Mouse (Mus musculus) neural tube, embryonic 12.5 days (tissue): ENCODE data around the gene Trim2. TPM values are rescaled to one million over a fixed set of nuclear protein-coding genes. Genes with fewer than 3 reads are reported as not detected.

Experiments
- ATAC-seq: fragments of 200-750 bp; cut with Nextera tagmentation; 2 replicates; pipeline ENCODE4 v1.8.0; 2017; ENCODE audit warnings: low read depth, mild to moderate bottlenecking, moderate TSS enrichment, moderate library complexity; ENCODE audit not compliant: low FRiP score
- H3K27ac ChIP-seq: fragments of 300-500 bp; sonication (generic); 2 replicates; pipeline ENCODE4 v1.5.1; 2016
- H3K27me3 ChIP-seq: fragments of 300-500 bp; sonication (generic); replicated peaks from 2 replicates; pipeline ENCODE4 v1.6.1; 2016; ENCODE audit warnings: mild to moderate bottlenecking
- H3K36me3 ChIP-seq: fragments of 300-500 bp; sonication (generic); 2 replicates; pipeline ENCODE4 v1.6.1; 2016; ENCODE audit warnings: mild to moderate bottlenecking
- H3K4me1 ChIP-seq: fragments of 300-500 bp; sonication (generic); 2 replicates; pipeline ENCODE4 v1.6.1; 2016
- H3K4me2 ChIP-seq: fragments of 300-500 bp; sonication (generic); replicated peaks from 2 replicates; pipeline ENCODE4 v1.6.1; 2016; ENCODE audit warnings: mild to moderate bottlenecking
- H3K4me3 ChIP-seq: fragments of 300-500 bp; sonication (generic); 2 replicates; pipeline ENCODE4 v1.5.1; 2016
- H3K9ac ChIP-seq: fragments of 300-500 bp; sonication (generic); 2 replicates; pipeline ENCODE4 v1.6.1; 2016; ENCODE audit warnings: mild to moderate bottlenecking
- H3K9me3 ChIP-seq: fragments of 300-500 bp; sonication (generic); 2 replicates; pipeline ENCODE4 v1.6.1; 2016; ENCODE audit warnings: mild to moderate bottlenecking
- WGBS: fragments of 180-500 bp; shearing (Covaris S2); methylation state at CpG from one replicate; pipeline ENCODE4 v1.1.7; 2016; 5-methylcytosine and 5-hydroxymethylcytosine counted together
- polyA plus RNA-seq: library from polyadenylated mRNA; unstranded; fragments of >200 nt; fragmentation: Nextera tagmentation; extraction: Ambion mirVana; gene quantifications from 2 replicates; pipeline ENCODE4 v1.2.1, GENCODE M21; 2016

Gene Trim2
- polyA plus RNA-seq, 1 experiment from 2014 or later: 151 TPM

DNA sequence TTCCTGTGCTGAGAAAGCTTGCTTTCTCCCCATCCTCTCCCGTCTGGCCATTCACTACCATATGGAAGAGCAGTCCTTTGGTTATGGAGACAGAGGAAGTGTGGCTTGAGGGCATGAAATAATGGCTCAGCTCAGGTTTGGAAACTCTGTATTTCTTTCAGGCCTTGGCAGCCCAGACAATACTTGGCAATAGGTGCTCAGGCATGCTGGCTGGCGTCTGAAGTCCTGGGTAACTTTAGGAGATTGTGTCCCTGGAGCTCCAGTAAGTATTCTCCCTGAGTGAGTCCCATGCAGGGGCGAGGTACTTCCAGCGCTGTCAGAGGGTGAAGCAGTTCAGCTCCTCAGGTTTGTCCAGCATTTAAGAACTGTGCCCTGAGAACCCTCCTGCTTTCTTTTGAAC, 27.9 kb downstream of the Trim2 start:
- Histone ChIP-seq H3K9me3 (no peaks in the 10 kb centered on the region), H3K4me3 (no peak overlapping the region), H3K4me1 (peaks cover 32% of the 10 kb centered on the region), H3K9ac (no peak overlapping the region), H3K27ac (no peak overlapping the region), H3K4me2 (no peak overlapping the region), H3K27me3 (no peaks in the 10 kb centered on the region), H3K36me3 (0 out of 2 replicates have a peak, but pooled peaks cover 5% of the 10 kb centered on the region)
- no peak for ATAC-seq
- 84% methylated on average over 4 of the region's 4 CpGs for WGBS

DNA sequence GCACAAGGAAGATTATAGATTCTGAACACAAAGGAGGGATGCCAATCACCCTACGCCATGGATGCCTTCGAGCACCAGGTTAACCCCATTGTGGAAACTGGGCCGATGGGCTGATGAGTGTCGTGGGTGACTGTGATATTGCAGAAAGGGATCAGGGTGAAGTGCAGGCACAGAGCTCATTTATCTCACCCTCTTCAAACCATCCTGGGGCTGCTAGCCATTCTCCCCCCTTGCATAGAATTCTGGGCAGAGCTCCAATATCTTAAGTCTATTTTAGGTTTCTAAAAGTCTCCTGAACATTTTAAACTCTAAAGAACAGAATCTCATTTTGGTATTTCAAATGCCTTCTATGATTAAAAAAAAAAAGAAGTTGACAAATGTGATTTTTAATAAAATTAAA, 31.6 kb downstream of the Trim2 start:
- peaks cover 27% of the 10 kb centered on the region for H3K4me1 ChIP-seq
- H3K4me3 ChIP-seq: no peak overlapping the region
- no peak overlapping the region for H3K9ac ChIP-seq
- H3K27ac ChIP-seq: no peak overlapping the region
- 0 out of 2 replicates have a peak, but pooled peaks cover 5% of the 10 kb centered on the region for H3K36me3 ChIP-seq
- H3K9me3 ChIP-seq: no peaks in the 10 kb centered on the region
- WGBS: 92% methylated on average over 4 of the region's 4 CpGs
- ATAC-seq: no peak
- no peaks in the 10 kb centered on the region for H3K27me3 ChIP-seq
- no peak overlapping the region for H3K4me2 ChIP-seq

DNA sequence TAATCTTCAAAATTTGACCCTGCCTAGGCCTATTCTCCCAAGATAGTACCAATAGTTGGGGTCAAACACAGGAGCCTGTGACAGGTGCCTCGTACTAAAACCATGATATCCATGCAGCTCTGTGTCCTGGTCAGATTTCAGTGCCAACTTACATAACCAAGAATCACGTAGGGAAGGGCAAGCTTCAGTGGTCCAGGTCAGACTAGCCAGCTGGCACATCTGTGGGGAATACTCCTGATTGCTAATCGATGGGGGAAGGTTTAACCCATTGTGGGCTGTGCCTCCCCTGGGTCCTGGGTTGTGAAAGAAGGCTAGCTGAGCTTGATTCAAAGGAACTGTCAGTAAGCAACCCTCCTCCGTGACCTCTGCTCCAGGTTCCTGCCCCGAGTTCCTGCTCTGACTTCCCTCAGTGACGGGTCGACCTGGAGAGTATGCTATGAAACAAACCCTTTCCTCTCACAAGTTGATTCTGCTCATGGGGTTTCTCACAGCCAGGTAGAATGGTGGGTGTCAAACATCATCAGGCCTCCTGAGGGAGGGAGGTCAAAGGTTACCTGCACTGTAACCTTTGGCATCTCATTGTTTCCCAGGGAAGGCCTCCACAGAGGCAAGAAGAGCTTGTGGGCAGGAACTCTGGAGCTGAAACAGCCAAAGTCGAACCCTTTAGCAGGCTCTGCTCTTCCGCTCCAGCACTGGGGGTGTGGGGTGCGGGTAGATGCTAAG, 34.2 kb downstream of the Trim2 start:
- no peak overlapping the region for H3K9ac ChIP-seq
- H3K4me1 ChIP-seq: peaks cover 42% of the 10 kb centered on the region
- H3K27ac ChIP-seq: no peak overlapping the region
- no peak for ATAC-seq
- H3K27me3 ChIP-seq: no peaks in the 10 kb centered on the region
- no peaks in the 10 kb centered on the region for H3K9me3 ChIP-seq
- WGBS: 78% methylated on average over 10 of the region's 10 CpGs
- no peak overlapping the region for H3K4me3 ChIP-seq
- 0 out of 2 replicates have a peak, but pooled peaks cover 5% of the 10 kb centered on the region for H3K36me3 ChIP-seq
- no peak overlapping the region for H3K4me2 ChIP-seq

DNA sequence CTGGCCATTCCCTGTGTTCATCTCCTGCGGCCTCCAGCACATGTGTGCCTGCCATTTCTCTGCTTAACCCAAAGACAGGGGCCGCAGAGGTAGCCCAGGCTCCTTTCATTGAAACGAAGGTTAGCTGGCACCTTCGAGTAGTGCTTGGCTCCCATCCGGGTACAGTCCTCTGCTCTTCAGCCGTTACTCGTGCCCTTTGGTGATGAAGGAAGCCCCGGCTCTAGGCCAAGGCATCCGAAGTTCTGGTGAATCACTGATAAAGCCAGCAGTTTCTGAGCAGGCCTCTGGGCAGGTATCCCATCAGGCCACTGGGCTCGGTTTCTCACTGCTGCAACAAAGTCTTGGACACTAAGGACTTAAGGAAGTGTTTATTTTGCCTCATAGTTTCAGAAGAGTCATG, 34.9 kb downstream of the Trim2 start:
- WGBS: 90% methylated on average over 10 of the region's 10 CpGs
- no peaks in the 10 kb centered on the region for H3K9me3 ChIP-seq
- H3K4me3 ChIP-seq: no peak overlapping the region
- no peaks in the 10 kb centered on the region for H3K27me3 ChIP-seq
- H3K4me1 ChIP-seq: peaks cover 42% of the 10 kb centered on the region
- H3K36me3 ChIP-seq: 0 out of 2 replicates have a peak, but pooled peaks cover 5% of the 10 kb centered on the region
- H3K9ac ChIP-seq: no peak overlapping the region
- peak overlapping the region; percentile 52; the same call in 1 of the 2 replicates for H3K4me2 ChIP-seq
- no peak for ATAC-seq
- no peak overlapping the region for H3K27ac ChIP-seq

DNA sequence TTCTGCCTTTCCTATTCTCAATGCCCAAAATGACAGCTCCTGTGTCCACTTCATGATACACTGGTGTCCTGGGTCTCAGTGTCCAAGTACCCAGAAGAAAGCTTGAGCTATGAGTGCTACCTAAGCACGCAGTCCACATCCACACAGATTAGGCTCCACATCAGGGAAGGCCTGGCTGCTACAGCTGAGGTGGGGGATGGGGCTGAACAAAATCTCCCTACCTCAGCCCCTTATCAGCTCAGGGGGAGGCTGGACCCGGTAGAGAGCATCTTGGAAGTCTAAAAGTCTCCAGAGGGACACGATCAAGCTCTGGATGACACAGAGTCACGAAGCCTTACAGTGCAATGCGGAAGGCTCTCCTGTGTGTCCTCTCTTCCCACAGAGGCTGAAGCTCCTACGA, 35.6 kb downstream of the Trim2 start:
- Histone ChIP-seq H3K36me3 (0 out of 2 replicates have a peak, but pooled peaks cover 5% of the 10 kb centered on the region), H3K27ac (peak overlapping the region; percentile 29; the same call in 1 of the 2 replicates), H3K9me3 (no peaks in the 10 kb centered on the region), H3K4me3 (no peak overlapping the region), H3K9ac (no peak overlapping the region), H3K4me2 (peak overlapping the region; percentile 52), H3K4me1 (peaks cover 46% of the 10 kb centered on the region), H3K27me3 (no peaks in the 10 kb centered on the region)
- peak; percentile 38; the same call in 1 of the 2 replicates for ATAC-seq
- 48% methylated on average over 6 of the region's 6 CpGs for WGBS

DNA sequence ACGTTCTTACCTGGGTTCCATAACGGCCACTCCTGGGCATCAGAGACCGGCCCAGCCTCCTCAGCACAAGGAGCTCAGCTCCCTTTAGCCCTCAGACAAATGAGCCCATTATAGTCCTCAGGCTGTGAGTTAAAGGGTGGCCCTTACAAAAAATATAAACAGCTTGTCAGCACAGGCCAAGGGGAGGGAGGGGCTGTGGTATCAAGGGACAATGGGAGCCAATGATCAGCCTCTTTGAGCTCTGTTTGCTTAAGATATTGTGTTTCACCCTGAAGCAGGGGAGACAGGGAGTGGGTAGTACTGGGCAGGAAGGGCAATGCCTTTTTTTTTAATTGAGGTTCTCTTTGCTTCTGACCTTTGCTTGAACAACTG, 36.1 kb downstream of the Trim2 start:
- peak overlapping the region; percentile 19 for H3K4me3 ChIP-seq
- under 1% methylated on average over 3 of the region's 3 CpGs for WGBS
- peak overlapping the region; percentile 33; the same call in 1 of the 2 replicates for H3K9ac ChIP-seq
- peak; percentile 54 for ATAC-seq
- H3K27ac ChIP-seq: peak overlapping the region; percentile 29; the same call in 1 of the 2 replicates
- H3K36me3 ChIP-seq: 0 out of 2 replicates have a peak, but pooled peaks cover 5% of the 10 kb centered on the region
- H3K4me2 ChIP-seq: peak overlapping the region; percentile 52
- peaks cover 51% of the 10 kb centered on the region for H3K4me1 ChIP-seq
- H3K27me3 ChIP-seq: no peaks in the 10 kb centered on the region
- no peaks in the 10 kb centered on the region for H3K9me3 ChIP-seq

DNA sequence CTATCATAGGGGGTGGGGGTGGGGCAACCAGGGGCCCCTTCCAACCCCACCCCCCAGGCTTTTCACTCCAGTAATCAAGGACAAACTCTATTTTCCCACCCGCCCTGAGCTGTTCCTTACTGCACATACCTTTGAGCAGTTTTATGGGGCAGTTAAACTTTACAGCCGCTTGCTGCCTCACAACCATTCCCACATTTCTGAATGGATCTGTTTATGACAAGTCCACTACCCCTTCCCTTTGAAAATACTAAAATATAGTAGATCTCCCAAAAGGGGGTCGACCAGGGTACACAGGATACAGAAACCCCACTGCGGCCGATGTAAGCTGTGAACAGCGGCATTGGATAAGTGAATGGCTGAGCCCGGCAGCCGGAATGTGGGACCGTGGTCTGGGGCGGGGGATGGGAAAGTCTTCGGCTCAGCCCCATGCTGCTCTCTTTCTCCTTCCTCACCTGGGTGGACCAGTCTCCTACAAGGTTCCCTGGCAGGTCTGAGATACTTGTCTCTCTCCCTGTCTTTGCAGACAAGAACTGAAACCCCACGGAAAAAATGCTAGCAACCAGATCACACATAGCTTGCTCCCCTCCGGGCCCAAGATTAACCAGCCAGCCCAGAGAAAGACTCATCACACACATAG, 36.6 kb downstream of the Trim2 start:
- H3K4me3 ChIP-seq: peak overlapping the region; percentile 19
- no peaks in the 10 kb centered on the region for H3K27me3 ChIP-seq
- 0 out of 2 replicates have a peak, but pooled peaks cover 5% of the 10 kb centered on the region for H3K36me3 ChIP-seq
- H3K4me1 ChIP-seq: peaks cover 56% of the 10 kb centered on the region
- no peak overlapping the region for H3K27ac ChIP-seq
- peak overlapping the region; percentile 33; the same call in 1 of the 2 replicates for H3K9ac ChIP-seq
- peak; percentile 48 for ATAC-seq
- 6% methylated on average over 13 of the region's 13 CpGs for WGBS
- H3K9me3 ChIP-seq: no peaks in the 10 kb centered on the region
- peak overlapping the region; percentile 52 for H3K4me2 ChIP-seq

DNA sequence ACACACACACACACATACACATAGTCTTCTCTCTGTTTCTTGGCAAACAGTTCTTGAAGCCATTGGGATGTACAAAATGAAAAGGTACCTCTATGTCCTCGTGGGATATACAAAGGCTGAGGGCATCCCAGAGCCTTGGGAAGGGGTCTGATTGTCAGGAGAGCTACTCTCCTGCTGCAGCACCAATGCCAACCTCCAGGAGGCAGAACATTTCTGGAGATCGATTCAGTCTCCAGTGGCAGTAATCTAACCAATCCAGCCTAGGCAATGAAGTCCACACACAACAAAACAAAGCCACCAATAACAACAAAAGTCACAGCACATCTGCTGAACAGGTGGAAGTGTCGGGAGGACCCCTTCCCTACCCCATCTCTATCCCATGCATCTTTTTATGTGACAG, 38.2 kb downstream of the Trim2 start:
- H3K4me2 ChIP-seq: peak overlapping the region; percentile 52
- peaks cover 72% of the 10 kb centered on the region for H3K4me1 ChIP-seq
- WGBS: 39% methylated on average over 3 of the region's 3 CpGs
- no peak overlapping the region for H3K9ac ChIP-seq
- H3K36me3 ChIP-seq: no peaks in the 10 kb centered on the region
- H3K27me3 ChIP-seq: no peaks in the 10 kb centered on the region
- no peaks in the 10 kb centered on the region for H3K9me3 ChIP-seq
- no peak overlapping the region for H3K4me3 ChIP-seq
- H3K27ac ChIP-seq: no peak overlapping the region
- no peak for ATAC-seq

DNA sequence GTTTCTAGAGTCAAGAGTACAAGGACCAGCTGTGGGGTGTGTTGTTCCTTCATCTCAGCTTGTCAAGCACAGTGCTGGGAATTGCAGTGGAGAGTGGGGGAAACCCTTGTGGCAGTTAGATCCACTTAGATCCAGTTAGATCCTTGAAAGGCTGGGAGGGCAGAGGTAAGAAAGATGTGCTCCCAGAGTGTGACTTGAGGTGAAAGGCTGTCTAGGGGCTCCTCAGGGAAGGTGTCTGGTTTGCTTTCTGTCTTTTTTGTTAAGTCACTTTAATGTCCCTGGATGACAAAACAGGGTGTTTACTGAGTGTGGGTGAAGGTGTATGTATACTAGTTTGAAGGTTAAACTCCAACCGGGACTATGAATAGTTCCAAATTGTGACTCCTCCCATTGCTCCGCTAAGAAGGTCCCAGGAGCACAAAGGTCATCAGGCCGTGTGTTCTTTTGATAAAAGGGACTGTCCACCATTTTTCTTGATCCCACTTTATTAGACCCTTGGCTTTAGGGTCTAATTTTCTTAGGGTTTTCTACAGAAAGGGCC, 40.2 kb downstream of the Trim2 start:
- H3K27me3 ChIP-seq: no peaks in the 10 kb centered on the region
- H3K4me3 ChIP-seq: no peak overlapping the region
- no peaks in the 10 kb centered on the region for H3K9me3 ChIP-seq
- no peak overlapping the region for H3K4me2 ChIP-seq
- no peak overlapping the region for H3K9ac ChIP-seq
- no peaks in the 10 kb centered on the region for H3K36me3 ChIP-seq
- WGBS: 67% methylated on average over 3 of the region's 3 CpGs
- H3K4me1 ChIP-seq: peaks cover 79% of the 10 kb centered on the region
- no peak overlapping the region for H3K27ac ChIP-seq
- no peak for ATAC-seq

DNA sequence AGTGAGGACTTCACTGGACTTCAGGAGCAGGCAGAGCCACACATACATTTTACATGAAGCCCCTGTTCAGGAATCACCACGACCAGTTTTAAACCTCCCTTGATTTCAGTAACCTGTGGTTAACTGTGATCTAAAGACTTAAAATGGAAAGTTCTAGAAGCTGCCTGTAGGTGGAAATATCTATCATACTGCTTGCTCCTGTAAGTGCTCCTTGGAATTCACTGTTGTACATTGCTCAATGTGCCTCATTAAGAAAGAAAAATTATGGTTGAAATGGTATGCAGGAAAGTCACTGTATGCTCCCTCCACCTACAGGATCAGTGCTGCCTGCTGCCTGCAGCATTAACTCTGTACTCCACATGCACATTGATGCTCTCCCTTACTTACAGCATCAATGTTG, 41.6 kb downstream of the Trim2 start:
- Histone ChIP-seq H3K4me1 (peaks cover 79% of the 10 kb centered on the region), H3K9me3 (no peaks in the 10 kb centered on the region), H3K4me2 (peak overlapping the region; percentile 21), H3K27me3 (no peaks in the 10 kb centered on the region), H3K9ac (0 out of 2 replicates have a peak overlapping the region, but pooled peaks have one; percentile 14), H3K27ac (peak overlapping the region; percentile 69; the same call in 1 of the 2 replicates), H3K4me3 (no peak overlapping the region), H3K36me3 (no peaks in the 10 kb centered on the region)
- WGBS: 23% methylated on average over 1 of the region's 1 CpGs
- ATAC-seq: no peak

DNA sequence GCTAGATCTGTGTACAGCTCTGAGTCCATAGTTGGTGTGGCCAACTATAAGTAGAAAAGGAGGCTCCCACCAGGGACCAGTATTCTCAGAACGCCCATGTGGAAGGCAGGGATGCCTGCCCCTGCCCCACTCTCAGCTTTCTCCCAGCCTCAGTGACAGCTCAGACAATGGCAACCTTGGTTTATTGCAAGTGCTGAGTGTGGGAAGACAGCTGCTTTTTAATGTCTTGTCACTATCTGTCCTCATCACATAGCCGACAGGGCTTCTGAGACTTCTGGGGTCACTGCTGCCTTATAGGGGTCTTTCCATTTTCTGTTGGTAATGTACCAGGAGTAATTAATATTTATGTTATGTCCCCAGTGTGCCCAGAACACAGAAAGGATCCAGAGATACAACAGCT, 42.3 kb downstream of the Trim2 start:
- Histone ChIP-seq H3K27me3 (no peaks in the 10 kb centered on the region), H3K4me3 (no peak overlapping the region), H3K9ac (no peak overlapping the region), H3K4me2 (peak overlapping the region; percentile 21; the same call in 1 of the 2 replicates), H3K9me3 (no peaks in the 10 kb centered on the region), H3K36me3 (no peaks in the 10 kb centered on the region), H3K27ac (no peak overlapping the region; the same call in 1 of the 2 replicates), H3K4me1 (peaks cover 74% of the 10 kb centered on the region)
- WGBS: 8% methylated on average over 2 of the region's 2 CpGs
- peak; percentile 42 for ATAC-seq

DNA sequence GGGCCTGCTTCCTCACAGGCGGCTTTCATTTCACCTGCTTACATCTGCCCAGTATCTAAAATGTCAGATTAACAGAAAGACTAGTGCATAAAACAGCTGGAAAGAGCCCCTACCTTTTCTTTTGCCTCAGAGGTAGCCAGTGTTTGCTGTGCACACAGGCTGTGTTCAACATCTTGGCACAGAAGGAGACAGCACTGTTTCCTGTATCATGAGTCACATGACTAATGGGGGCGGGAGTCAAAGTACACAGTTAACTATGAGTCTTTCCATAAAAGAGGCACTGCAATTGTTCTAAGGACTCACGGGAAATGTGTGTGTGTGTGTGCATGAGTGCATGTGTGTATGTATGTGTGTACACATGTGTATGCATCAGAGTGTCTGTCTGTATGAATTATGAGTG, 43.9 kb downstream of the Trim2 start:
- H3K27ac ChIP-seq: no peak overlapping the region
- H3K4me2 ChIP-seq: no peak overlapping the region
- no peaks in the 10 kb centered on the region for H3K27me3 ChIP-seq
- ATAC-seq: no peak
- no peaks in the 10 kb centered on the region for H3K9me3 ChIP-seq
- H3K36me3 ChIP-seq: no peaks in the 10 kb centered on the region
- WGBS: 78% methylated on average over 3 of the region's 3 CpGs
- H3K4me1 ChIP-seq: peaks cover 72% of the 10 kb centered on the region
- no peak overlapping the region for H3K4me3 ChIP-seq
- H3K9ac ChIP-seq: no peak overlapping the region
